Comparison of ENCODE assay signal across 16 mouse cellular contexts in genomic region chr11:91969531-91969930, GRCm38 (mm10).
"Had no signal": no experiment of that assay in that cellular context is flagged by ENCODE, and none has a peak within 500 bp of the region (broad histone marks: within the 10 kb centered on the region; RNA-seq: fewer than 3 reads in every experiment).

No protein-coding gene starts in this region.

- DNase-seq: lung, adult 18-20 months; lung, embryonic 14.5 days; lung, postnatal 10 days; retina, postnatal 1 day; right cerebral cortex, adult 18-20 months; right cerebral cortex, postnatal 14 days; thymus, adult 2 months; thymus, postnatal 25 days; thymus, postnatal 4 days had no signal

- H3K4me2 ChIP-seq: lung, embryonic 14.5 days; midbrain, embryonic 11.5 days; midbrain, embryonic 13.5 days; midbrain, embryonic 15.5 days; neural tube, embryonic 13.5 days; neural tube, embryonic 15.5 days; stomach, embryonic 15.5 days had no signal

- H3K27me3 ChIP-seq: megakaryocyte, embryonic 14.5 days; midbrain, embryonic 13.5 days; midbrain, embryonic 15.5 days; neural tube, embryonic 13.5 days; neural tube, embryonic 15.5 days; stomach, embryonic 15.5 days had no signal

- H3K4me3 ChIP-seq: megakaryocyte, embryonic 14.5 days; midbrain, embryonic 13.5 days; midbrain, embryonic 15.5 days; neural tube, embryonic 13.5 days; neural tube, embryonic 15.5 days; stomach, embryonic 15.5 days had no signal

- H3K36me3 ChIP-seq: midbrain, embryonic 13.5 days; midbrain, embryonic 15.5 days; neural tube, embryonic 13.5 days; neural tube, embryonic 15.5 days; stomach, embryonic 15.5 days had no signal
